Mouse (Mus musculus): Measurements from ENCODE around the gene Exog. TPM values are rescaled to one million over a fixed set of nuclear protein-coding genes. Genes with fewer than 3 reads are reported as not detected.

Gene Exog
- polyA plus RNA-seq, 1 experiment from 2014 or later = 46.2 TPM

DNA sequence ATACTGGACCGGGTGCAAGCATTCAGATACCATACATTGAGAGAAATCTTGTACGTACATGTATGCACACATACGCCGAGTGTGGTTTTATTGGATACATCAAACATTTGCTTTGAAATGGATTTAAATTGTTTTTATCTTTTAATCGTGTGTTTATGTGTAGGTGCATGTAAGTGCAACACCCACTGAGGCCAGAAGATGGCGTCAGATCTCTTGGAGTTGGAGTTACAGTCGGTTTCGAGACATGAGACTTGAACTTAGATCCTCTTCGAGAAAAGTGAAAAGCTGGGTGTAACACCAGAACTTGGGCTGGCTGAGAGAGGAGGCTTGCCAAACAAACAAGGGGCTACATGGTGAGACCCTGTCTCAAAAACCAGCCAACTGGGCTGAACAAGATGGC lies 58.9 kb downstream of the Exog start:
- no peak for DNase-seq (ENCODE audit: low spot score)
- ATAC-seq (ENCODE audit: low FRiP score) = no peak
- Histone ChIP-seq H3K4me2 (replicated peaks; ENCODE audit: low read depth, low read length) (no peak overlapping the region), H3K4me3 (ENCODE audit: low read depth, low read length) (no peak overlapping the region), H3K27me3 (ENCODE audit: control insufficient read depth, insufficient read depth, low read length) (no peaks in the 10 kb centered on the region), H3K36me3 (ENCODE audit: control insufficient read depth, insufficient read depth, low read length) (no peaks in the 10 kb centered on the region), H3K9me3 (ENCODE audit: control insufficient read depth, low read length) (no peaks in the 10 kb centered on the region), H3K27ac (ENCODE audit: low read depth, low read length) (no peak overlapping the region), H3K9ac (ENCODE audit: low read depth, low read length) (no peak overlapping the region), H3K4me1 (replicated peaks; ENCODE audit: control insufficient read depth, insufficient read depth, low read length) (no peaks in the 10 kb centered on the region)
- WGBS = 94% methylated on average over 9 of the region's 9 CpGs

DNA sequence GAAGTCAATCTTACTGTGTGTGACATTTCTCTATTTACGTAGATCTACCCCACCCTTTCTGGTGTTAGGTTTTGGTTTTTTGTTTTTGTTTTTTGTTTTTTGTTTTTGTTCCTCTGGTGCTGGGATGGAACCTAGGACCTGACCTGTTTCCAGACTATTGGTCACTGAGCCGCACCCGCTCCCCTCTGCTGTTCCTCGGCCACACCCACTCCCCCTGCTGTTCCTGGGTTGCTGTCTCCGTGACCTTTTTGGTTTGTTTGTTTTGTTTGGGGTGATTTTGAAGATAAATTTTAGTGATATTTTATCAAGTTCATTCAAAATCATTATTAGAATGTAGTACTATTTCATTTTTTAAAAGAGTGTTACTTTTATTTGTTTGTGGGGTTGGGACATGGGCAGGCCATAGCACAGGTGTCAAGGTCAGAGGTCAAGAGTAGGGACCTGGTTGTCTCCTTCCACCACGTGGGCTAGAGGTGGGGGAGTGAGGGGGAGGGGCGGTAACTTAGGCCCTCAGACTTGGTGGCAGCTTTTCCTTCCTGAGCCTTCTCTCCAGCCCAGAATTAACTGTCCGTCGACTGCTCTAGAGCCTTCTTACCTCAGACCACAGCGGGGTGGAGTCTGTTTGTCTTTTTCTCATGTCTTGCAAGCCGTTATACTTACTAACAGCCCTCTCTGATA lies 60.4 kb downstream of the Exog start:
- Histone ChIP-seq H3K9ac (ENCODE audit: low read depth, low read length) (no peak overlapping the region), H3K27me3 (ENCODE audit: control insufficient read depth, insufficient read depth, low read length) (no peaks in the 10 kb centered on the region), H3K9me3 (ENCODE audit: control insufficient read depth, low read length) (no peaks in the 10 kb centered on the region), H3K4me3 (ENCODE audit: low read depth, low read length) (no peak overlapping the region), H3K27ac (ENCODE audit: low read depth, low read length) (no peak overlapping the region), H3K4me2 (replicated peaks; ENCODE audit: low read depth, low read length) (no peak overlapping the region), H3K4me1 (replicated peaks; ENCODE audit: control insufficient read depth, insufficient read depth, low read length) (no peaks in the 10 kb centered on the region), H3K36me3 (ENCODE audit: control insufficient read depth, insufficient read depth, low read length) (no peaks in the 10 kb centered on the region)
- 63% methylated on average over 11 of the region's 11 CpGs for WGBS
- no peak for ATAC-seq (ENCODE audit: low FRiP score)
- DNase-seq (ENCODE audit: low spot score) = no peak

DNA sequence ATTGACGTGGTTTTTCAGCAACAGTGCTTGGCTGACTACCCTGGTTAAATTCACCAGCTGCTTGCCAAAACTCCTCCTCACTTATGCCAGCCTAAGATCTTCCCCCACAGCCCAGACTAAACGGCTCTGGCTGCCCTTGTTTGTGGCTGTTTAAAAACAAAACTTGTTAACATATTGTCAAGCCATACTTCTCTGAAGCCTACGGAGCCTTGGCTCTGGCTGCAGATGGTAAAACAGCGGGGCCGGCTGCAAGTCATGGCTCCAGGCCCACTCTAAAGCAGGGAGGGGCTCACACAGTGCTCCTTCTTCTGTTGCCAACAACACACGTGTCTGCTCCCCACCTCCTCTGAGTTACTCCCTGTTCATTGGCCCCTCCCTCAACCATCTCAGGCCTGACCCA lies 66.2 kb downstream of the Exog start:
- no peak overlapping the region for H3K9ac ChIP-seq (ENCODE audit: low read depth, low read length)
- 80% methylated on average over 6 of the region's 6 CpGs for WGBS
- H3K27me3 ChIP-seq (ENCODE audit: control insufficient read depth, insufficient read depth, low read length) = no peaks in the 10 kb centered on the region
- no peak overlapping the region for H3K4me2 ChIP-seq (replicated peaks; ENCODE audit: low read depth, low read length)
- ATAC-seq (ENCODE audit: low FRiP score) (no peak), DNase-seq (ENCODE audit: low spot score) (no peak)
- no peaks in the 10 kb centered on the region for H3K9me3 ChIP-seq (ENCODE audit: control insufficient read depth, low read length)
- H3K4me1 ChIP-seq (replicated peaks; ENCODE audit: control insufficient read depth, insufficient read depth, low read length) = no peaks in the 10 kb centered on the region
- H3K36me3 ChIP-seq (ENCODE audit: control insufficient read depth, insufficient read depth, low read length) = no peaks in the 10 kb centered on the region
- H3K4me3 ChIP-seq (ENCODE audit: low read depth, low read length) = no peak overlapping the region
- no peak overlapping the region for H3K27ac ChIP-seq (ENCODE audit: low read depth, low read length)

DNA sequence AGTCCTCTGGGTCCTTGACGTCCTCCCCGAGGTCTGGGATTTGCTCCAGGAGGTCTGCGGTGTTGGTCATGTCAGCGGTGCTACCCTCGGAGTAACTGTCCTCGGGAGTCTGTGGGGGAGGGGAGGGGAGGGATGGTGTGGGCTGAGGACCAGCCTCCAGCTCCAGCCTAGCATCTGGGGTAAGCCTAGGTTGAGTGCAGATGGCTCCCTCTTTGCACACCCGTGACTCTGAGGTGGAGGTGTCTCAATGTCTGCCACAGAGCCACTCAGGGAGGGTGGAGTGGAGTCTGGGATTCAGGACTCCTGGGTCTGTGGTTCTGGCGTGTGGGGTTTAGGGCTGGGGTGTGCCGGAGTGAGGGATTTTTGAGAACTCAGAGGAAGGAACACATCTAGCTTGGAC lies 68.2 kb downstream of the Exog start:
- Histone ChIP-seq H3K36me3 (ENCODE audit: control insufficient read depth, insufficient read depth, low read length) (no peaks in the 10 kb centered on the region), H3K9me3 (ENCODE audit: control insufficient read depth, low read length) (no peaks in the 10 kb centered on the region), H3K4me3 (ENCODE audit: low read depth, low read length) (no peak overlapping the region), H3K4me2 (replicated peaks; ENCODE audit: low read depth, low read length) (no peak overlapping the region), H3K9ac (ENCODE audit: low read depth, low read length) (no peak overlapping the region), H3K27ac (ENCODE audit: low read depth, low read length) (no peak overlapping the region), H3K4me1 (replicated peaks; ENCODE audit: control insufficient read depth, insufficient read depth, low read length) (no peaks in the 10 kb centered on the region), H3K27me3 (ENCODE audit: control insufficient read depth, insufficient read depth, low read length) (no peaks in the 10 kb centered on the region)
- DNase-seq (ENCODE audit: low spot score) = no peak
- ATAC-seq (ENCODE audit: low FRiP score) = no peak
- 92% methylated on average over 9 of the region's 9 CpGs for WGBS

DNA sequence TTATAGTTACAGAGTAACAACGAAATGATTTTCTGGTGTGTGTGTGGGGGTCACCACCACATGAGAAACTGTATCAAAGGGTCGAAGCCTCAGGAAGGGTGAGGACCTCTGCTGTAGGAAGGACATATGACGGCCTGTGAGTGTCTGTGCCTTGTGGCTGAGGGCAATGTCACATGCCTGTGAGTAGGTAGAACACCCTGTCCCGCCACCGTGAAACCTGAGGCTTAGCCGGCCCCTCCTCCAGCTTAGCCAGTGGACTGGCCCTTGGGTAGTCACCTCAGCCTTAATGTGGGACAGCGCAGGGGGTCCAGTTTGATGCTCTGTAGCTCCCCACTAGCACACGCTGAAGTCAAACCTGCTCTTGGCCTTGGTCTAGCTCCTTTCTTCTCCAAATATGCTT lies 69.1 kb downstream of the Exog start:
- Histone ChIP-seq H3K27ac (ENCODE audit: low read depth, low read length) (no peak overlapping the region), H3K36me3 (ENCODE audit: control insufficient read depth, insufficient read depth, low read length) (no peaks in the 10 kb centered on the region), H3K4me2 (replicated peaks; ENCODE audit: low read depth, low read length) (no peak overlapping the region), H3K4me1 (replicated peaks; ENCODE audit: control insufficient read depth, insufficient read depth, low read length) (no peaks in the 10 kb centered on the region), H3K9ac (ENCODE audit: low read depth, low read length) (no peak overlapping the region), H3K4me3 (ENCODE audit: low read depth, low read length) (no peak overlapping the region), H3K27me3 (ENCODE audit: control insufficient read depth, insufficient read depth, low read length) (no peaks in the 10 kb centered on the region), H3K9me3 (ENCODE audit: control insufficient read depth, low read length) (no peaks in the 10 kb centered on the region)
- DNase-seq (ENCODE audit: low spot score) = no peak
- 86% methylated on average over 8 of the region's 8 CpGs for WGBS
- ATAC-seq (ENCODE audit: low FRiP score) = no peak

DNA sequence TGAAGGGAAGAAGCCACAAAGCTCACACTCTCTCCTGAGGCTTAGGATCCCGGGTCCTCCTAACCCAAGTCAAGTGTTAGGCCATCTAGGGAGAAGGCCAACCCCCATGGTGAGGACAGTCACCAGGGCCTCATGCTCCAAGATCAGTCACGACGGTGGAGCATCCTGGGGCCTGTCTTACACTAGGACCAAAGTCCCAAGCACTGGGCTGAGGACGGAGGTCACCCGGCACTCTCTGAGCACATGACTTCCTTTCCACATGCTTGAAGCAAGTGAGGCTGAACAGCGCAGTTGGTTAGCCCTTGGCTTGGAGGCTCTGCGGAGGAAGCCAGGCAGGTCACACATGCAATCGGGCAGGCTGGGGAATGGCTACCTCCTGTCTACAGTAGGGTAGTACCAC lies 70.2 kb downstream of the Exog start:
- ATAC-seq (ENCODE audit: low FRiP score) (no peak), DNase-seq (ENCODE audit: low spot score) (no peak)
- no peak overlapping the region for H3K9ac ChIP-seq (ENCODE audit: low read depth, low read length)
- H3K4me2 ChIP-seq (replicated peaks; ENCODE audit: low read depth, low read length) = no peak overlapping the region
- no peaks in the 10 kb centered on the region for H3K27me3 ChIP-seq (ENCODE audit: control insufficient read depth, insufficient read depth, low read length)
- no peak overlapping the region for H3K4me3 ChIP-seq (ENCODE audit: low read depth, low read length)
- no peaks in the 10 kb centered on the region for H3K4me1 ChIP-seq (replicated peaks; ENCODE audit: control insufficient read depth, insufficient read depth, low read length)
- no peak overlapping the region for H3K27ac ChIP-seq (ENCODE audit: low read depth, low read length)
- no peaks in the 10 kb centered on the region for H3K36me3 ChIP-seq (ENCODE audit: control insufficient read depth, insufficient read depth, low read length)
- H3K9me3 ChIP-seq (ENCODE audit: control insufficient read depth, low read length) = no peaks in the 10 kb centered on the region
- 84% methylated on average over 8 of the region's 8 CpGs for WGBS

Other genes starting within 250 kb of the Exog start
- gene Slc22a13, start 235.8 kb upstream of the Exog start, polyA plus RNA-seq (2014; fragmentation: Nextera tagmentation; extraction: Ambion mirVana) = not detected in 2 replicates
- gene Oxsr1, start 122.5 kb upstream of the Exog start, polyA plus RNA-seq (2014; fragmentation: Nextera tagmentation; extraction: Ambion mirVana) = 15.6 and 17.1 TPM in 2 replicates
- 55.2 and 62.6 TPM in 2 replicates for gene Acaa1a, start 105.3 kb upstream of the Exog start, polyA plus RNA-seq (2014; fragmentation: Nextera tagmentation; extraction: Ambion mirVana)
- 5.7 and 7.4 TPM in 2 replicates for gene Myd88, start 103.5 kb upstream of the Exog start, polyA plus RNA-seq (2014; fragmentation: Nextera tagmentation; extraction: Ambion mirVana)
- gene Xylb, start 87.6 kb upstream of the Exog start, polyA plus RNA-seq (2014; fragmentation: Nextera tagmentation; extraction: Ambion mirVana) = 4.6 and 5.4 TPM in 2 replicates
- not detected in 2 replicates for gene Slc22a14, start 79.4 kb upstream of the Exog start, polyA plus RNA-seq (2014; fragmentation: Nextera tagmentation; extraction: Ambion mirVana)
- gene Acvr2b, start 42.8 kb upstream of the Exog start, polyA plus RNA-seq (2014; fragmentation: Nextera tagmentation; extraction: Ambion mirVana) = 75.9 and 83.3 TPM in 2 replicates
- 0.22 and 0.36 TPM in 2 replicates for gene Scn5a, start 134.1 kb downstream of the Exog start, polyA plus RNA-seq (2014; fragmentation: Nextera tagmentation; extraction: Ambion mirVana)